In genomic region chr13:21160657-21161590, GRCm38 (mm10) we compare ENCODE assay signal across 7 mouse cellular contexts. TPM values are rescaled to one million over a fixed set of nuclear protein-coding genes. Genes with fewer than 3 reads are reported as not detected.
A peak's percentile ranks its signal among the peaks of the same experiment; 100 is the strongest.
DNase-seq lines count a peak whose midpoint lies in the region; ATAC-seq and TF ChIP-seq lines count a peak whose summit lies in the region.

No protein-coding gene starts in this region.

- H3K4me2 ChIP-seq in limb, embryonic 11.5 days (ENCODE audit: low read depth, severe bottlenecking) = peak overlapping the region; percentile 89
- H3K4me2 ChIP-seq in midbrain, embryonic 13.5 days (replicated peaks) = peak overlapping the region; percentile 93

- H3K27ac ChIP-seq in embryonic facial prominence, embryonic 10.5 days (replicated peaks) = no peak overlapping the region
- H3K27ac ChIP-seq in limb, embryonic 11.5 days (replicated peaks; ENCODE audit: low read depth, low read length) = no peak overlapping the region
- no peak overlapping the region for H3K27ac ChIP-seq in midbrain, embryonic 13.5 days
- H3K27ac ChIP-seq in small intestine, adult 2 months (ENCODE audit: insufficient read depth, low read depth, low read length) = no peak overlapping the region

- TF ChIP-seq CTCF in small intestine, adult 2 months (IDR thresholded peaks at IDR 0.05; ENCODE audit: extremely low read depth, insufficient read length, insufficient replicate concordance, low read depth, low read length) = no peak

- no peaks in the 10 kb centered on the region for H3K27me3 ChIP-seq in embryonic facial prominence, embryonic 10.5 days (replicated peaks; ENCODE audit: low read depth, poor library complexity, severe bottlenecking)
- no peaks in the 10 kb centered on the region for H3K27me3 ChIP-seq in limb, embryonic 11.5 days (ENCODE audit: control insufficient read depth, insufficient read depth, low read length)
- H3K27me3 ChIP-seq in midbrain, embryonic 13.5 days = 0 out of 2 replicates have a peak, but pooled peaks cover 8% of the 10 kb centered on the region
- H3K27me3 ChIP-seq in small intestine, adult 2 months (ENCODE audit: control insufficient read depth, insufficient read depth, low read length) = no peaks in the 10 kb centered on the region

- peaks cover 13% of the 10 kb centered on the region for H3K4me1 ChIP-seq in embryonic facial prominence, embryonic 10.5 days
- no peaks in the 10 kb centered on the region for H3K4me1 ChIP-seq in limb, embryonic 11.5 days (ENCODE audit: control insufficient read depth, insufficient read depth, low read length)
- H3K4me1 ChIP-seq in midbrain, embryonic 13.5 days (replicated peaks) = peaks cover 18% of the 10 kb centered on the region
- no peaks in the 10 kb centered on the region; the same call in 1 of the 2 replicates for H3K4me1 ChIP-seq in small intestine, adult 2 months (ENCODE audit: control insufficient read depth, insufficient read depth, insufficient read length, low read length)

- peak; percentile 79 for ATAC-seq in limb, embryonic 11.5 days (ENCODE audit: insufficient number of reproducible peaks, low FRiP score, low TSS enrichment, low read depth)
- ATAC-seq in midbrain, embryonic 13.5 days = peak; percentile 83

- H3K4me3 ChIP-seq in embryonic facial prominence, embryonic 10.5 days = peak overlapping the region; percentile 63
- H3K4me3 ChIP-seq in limb, embryonic 11.5 days (ENCODE audit: low read depth, low read length) = peak overlapping the region; percentile 55
- peak overlapping the region; percentile 57 for H3K4me3 ChIP-seq in midbrain, embryonic 13.5 days (replicated peaks)
- H3K4me3 ChIP-seq in small intestine, adult 2 months (ENCODE audit: low read depth, low read length) = peak overlapping the region; percentile 16; the same call in 1 of the 2 replicates

- DNase-seq in adrenal gland, postnatal 14 days = peak; percentile 94
- DNase-seq in embryonic facial prominence, embryonic 10.5 days (ENCODE audit: low spot score) = peak; percentile 91
- peak; percentile 98 for DNase-seq in heart, adult 11 months
- DNase-seq in kidney, adult 18-20 months = peak; percentile 95
- DNase-seq in limb, embryonic 11.5 days (ENCODE audit: low spot score) = peak; percentile 97

- WGBS in embryonic facial prominence, embryonic 10.5 days = under 1% methylated on average over 32 of the region's 32 CpGs
- WGBS in limb, embryonic 11.5 days = under 1% methylated on average over 32 of the region's 32 CpGs
- WGBS in midbrain, embryonic 13.5 days = under 1% methylated on average over 32 of the region's 32 CpGs
- WGBS in small intestine, adult 2 months = under 1% methylated on average over 32 of the region's 32 CpGs

- H3K9me3 ChIP-seq in embryonic facial prominence, embryonic 10.5 days = no peaks in the 10 kb centered on the region
- no peaks in the 10 kb centered on the region for H3K9me3 ChIP-seq in limb, embryonic 11.5 days (ENCODE audit: control insufficient read depth, low read length)
- H3K9me3 ChIP-seq in midbrain, embryonic 13.5 days = no peaks in the 10 kb centered on the region

- no peaks in the 10 kb centered on the region for H3K36me3 ChIP-seq in embryonic facial prominence, embryonic 10.5 days (replicated peaks)
- H3K36me3 ChIP-seq in limb, embryonic 11.5 days (ENCODE audit: control insufficient read depth, insufficient read depth, low read length) = no peaks in the 10 kb centered on the region
- no peaks in the 10 kb centered on the region for H3K36me3 ChIP-seq in midbrain, embryonic 13.5 days
- H3K36me3 ChIP-seq in small intestine, adult 2 months (ENCODE audit: control insufficient read depth, insufficient read depth, low read length) = no peaks in the 10 kb centered on the region

- H3K9ac ChIP-seq in limb, embryonic 11.5 days (ENCODE audit: low read length) = no peak overlapping the region
- H3K9ac ChIP-seq in midbrain, embryonic 13.5 days (replicated peaks) = peak overlapping the region; percentile 67; the same call in 1 of the 2 replicates

- no peak for TF ChIP-seq POLR2A in small intestine, adult 2 months (IDR thresholded peaks at IDR 0.05; ENCODE audit: low read depth, low read length)

RNA-seq across cellular contexts. Expression of gene Olfr1368, which starts 15.3 kb away (rescaled TPM):
- not detected in 2 replicates for total RNA-seq in adrenal gland, postnatal 14 days (2021)
- not detected in 2 replicates for polyA plus RNA-seq in embryonic facial prominence, embryonic 10.5 days (2016; fragmentation: Nextera tagmentation; extraction: Ambion mirVana)
- polyA plus RNA-seq in limb, embryonic 11.5 days (2014; fragmentation: Nextera tagmentation; extraction: Ambion mirVana) = not detected in 2 replicates
- polyA plus RNA-seq in midbrain, embryonic 13.5 days (2015; fragmentation: Nextera tagmentation; extraction: Ambion mirVana) = not detected in 2 replicates
- polyA plus RNA-seq in small intestine, adult 2 months (2012; rRNA removed) = not detected in 2 replicates

RNA-seq across cellular contexts. Expression of gene Trim27, which starts 18.3 kb away (rescaled TPM):
- 51.5 and 56.3 TPM in 2 replicates for total RNA-seq in adrenal gland, postnatal 14 days (2021)
- polyA plus RNA-seq in embryonic facial prominence, embryonic 10.5 days (2016; fragmentation: Nextera tagmentation; extraction: Ambion mirVana) = 180 and 191 TPM in 2 replicates
- 183 and 190 TPM in 2 replicates for polyA plus RNA-seq in limb, embryonic 11.5 days (2014; fragmentation: Nextera tagmentation; extraction: Ambion mirVana)
- polyA plus RNA-seq in midbrain, embryonic 13.5 days (2015; fragmentation: Nextera tagmentation; extraction: Ambion mirVana) = 87.2 and 95.5 TPM in 2 replicates
- polyA plus RNA-seq in small intestine, adult 2 months (2012; rRNA removed) = 34.0 and 46.4 TPM in 2 replicates

RNA-seq across cellular contexts. Expression of gene Olfr263, which starts 31.5 kb away (rescaled TPM):
- total RNA-seq in adrenal gland, postnatal 14 days (2021) = not detected in 2 replicates
- not detected in 2 replicates for polyA plus RNA-seq in embryonic facial prominence, embryonic 10.5 days (2016; fragmentation: Nextera tagmentation; extraction: Ambion mirVana)
- polyA plus RNA-seq in limb, embryonic 11.5 days (2014; fragmentation: Nextera tagmentation; extraction: Ambion mirVana) = not detected in 2 replicates
- polyA plus RNA-seq in midbrain, embryonic 13.5 days (2015; fragmentation: Nextera tagmentation; extraction: Ambion mirVana) = not detected in 2 replicates
- polyA plus RNA-seq in small intestine, adult 2 months (2012; rRNA removed) = not detected in 2 replicates

RNA-seq across cellular contexts. Expression of gene Olfr1369-ps1, which starts 49.6 kb away (rescaled TPM):
- not detected in 2 replicates for total RNA-seq in adrenal gland, postnatal 14 days (2021)
- 0.04 and 0.09 TPM in 2 replicates for polyA plus RNA-seq in embryonic facial prominence, embryonic 10.5 days (2016; fragmentation: Nextera tagmentation; extraction: Ambion mirVana)
- polyA plus RNA-seq in limb, embryonic 11.5 days (2014; fragmentation: Nextera tagmentation; extraction: Ambion mirVana) = not detected in 2 replicates
- polyA plus RNA-seq in midbrain, embryonic 13.5 days (2015; fragmentation: Nextera tagmentation; extraction: Ambion mirVana) = 0.05 TPM in 1 of 2 replicates, not detected in the other
- not detected in 2 replicates for polyA plus RNA-seq in small intestine, adult 2 months (2012; rRNA removed)
